Mouse (Mus musculus) midbrain, embryonic 14.5 days (tissue): Measurements from ENCODE around the gene Dusp15. TPM values are rescaled to one million over a fixed set of nuclear protein-coding genes. Genes with fewer than 3 reads are reported as not detected.

Source experiments
- ATAC-seq: fragments of 200-750 bp; cut with Nextera tagmentation; 2 replicates; pipeline ENCODE4 v1.8.0; 2017; ENCODE audit warnings: moderate number of reproducible peaks, moderate library complexity; ENCODE audit not compliant: low FRiP score, low TSS enrichment
- DNase-seq: peaks from one replicate; pipeline ENCODE4 v3.0.0-alpha.2; 2015
- H3K27ac ChIP-seq: fragments of 300-500 bp; sonication (generic); replicated peaks from 2 replicates; pipeline ENCODE4 v1.5.1; 2014; ENCODE audit warnings: mild to moderate bottlenecking, low read depth, low read length, moderate library complexity
- H3K27me3 ChIP-seq: fragments of 300-500 bp; sonication (generic); 2 replicates; pipeline ENCODE4 v1.6.1; 2014; ENCODE audit warnings: low read length, control low read depth, mixed read lengths; ENCODE audit not compliant: control insufficient read depth, insufficient read depth
- H3K36me3 ChIP-seq: fragments of 300-500 bp; sonication (generic); 2 replicates; pipeline ENCODE4 v1.6.1; 2014; ENCODE audit warnings: low read length, control low read depth; ENCODE audit not compliant: control insufficient read depth, insufficient read depth
- H3K4me1 ChIP-seq: fragments of 300-500 bp; sonication (generic); 2 replicates; pipeline ENCODE4 v1.6.1; 2014; ENCODE audit warnings: mild to moderate bottlenecking, antibody characterized with exemption, low read length, control low read depth; ENCODE audit not compliant: control insufficient read depth, insufficient read depth
- H3K4me2 ChIP-seq: fragments of 300-500 bp; sonication (generic); 2 replicates; pipeline ENCODE4 v1.6.1; 2014; ENCODE audit warnings: mild to moderate bottlenecking, low read length, moderate library complexity
- H3K4me3 ChIP-seq: fragments of 300-500 bp; sonication (generic); replicated peaks from 2 replicates; pipeline ENCODE4 v1.5.1; 2014; ENCODE audit warnings: low read depth, low read length
- H3K9ac ChIP-seq: fragments of 300-500 bp; sonication (generic); replicated peaks from 2 replicates; pipeline ENCODE4 v1.6.1; 2014; ENCODE audit warnings: mild to moderate bottlenecking, low read length, moderate library complexity
- H3K9me3 ChIP-seq: fragments of 300-500 bp; sonication (generic); 2 replicates; pipeline ENCODE4 v1.6.1; 2016; ENCODE audit warnings: low read length, control low read depth, mixed read lengths; ENCODE audit not compliant: control insufficient read depth
- WGBS: fragments of 180-500 bp; shearing (Covaris S2); extraction: QIAGEN DNeasy Blood & Tissue Kit; methylation state at CpG from one replicate; pipeline ENCODE4 v1.1.7; 2014; 5-methylcytosine and 5-hydroxymethylcytosine counted together
- polyA plus RNA-seq: library from polyadenylated mRNA; unstranded; fragments of >200 nt; fragmentation: Nextera tagmentation; extraction: Ambion mirVana; gene quantifications from 2 replicates; pipeline ENCODE4 v1.2.1, GENCODE M21; 2014

The Dusp15 gene
- polyA plus RNA-seq: 7.3 and 16.7 TPM in 2 replicates

DNA sequence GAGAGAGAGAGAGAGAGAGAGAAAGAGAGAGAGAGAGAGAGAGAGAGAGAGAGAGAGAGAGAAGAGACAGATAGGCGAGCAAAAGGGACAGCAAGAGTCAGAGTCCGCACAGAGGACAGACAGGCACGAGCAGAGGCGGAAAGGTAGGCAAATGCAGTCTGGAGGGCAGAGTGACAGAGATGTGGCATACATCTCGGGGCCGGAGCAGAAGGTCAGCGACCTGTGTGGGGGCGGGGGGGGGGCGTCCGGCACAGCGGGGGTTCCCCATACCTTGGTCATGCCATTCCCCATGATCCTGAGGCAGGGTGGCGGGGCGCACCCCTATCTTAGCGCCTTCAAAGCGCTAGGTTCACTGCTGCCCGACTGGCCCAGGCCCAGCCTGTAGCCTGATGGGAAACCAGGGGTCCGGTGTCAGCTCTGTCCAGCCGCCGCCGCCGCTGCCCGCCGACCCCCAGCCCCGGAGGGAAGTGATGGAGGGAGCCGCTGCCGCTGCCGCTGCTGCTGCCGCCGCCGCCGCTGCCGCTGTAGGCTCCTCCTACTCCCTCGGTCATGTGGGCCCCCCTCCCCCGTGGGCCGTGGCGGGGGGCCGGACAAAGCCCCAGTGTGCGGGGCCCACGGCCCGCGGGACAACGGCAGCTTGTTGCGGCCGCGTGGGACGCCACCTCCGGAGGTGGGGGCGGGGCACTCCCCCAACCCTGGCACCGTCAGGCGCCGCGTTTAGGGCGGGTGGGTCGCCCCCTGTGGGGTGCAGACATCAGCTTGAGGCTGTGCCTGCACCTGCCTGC, at the start of gene Dusp15:
TSS of gene Dusp15 (minus strand) at position 634 of the 785 bp plus-strand sequence.
- Histone ChIP-seq H3K4me1 (peaks cover 17% of the 10 kb centered on the region; the same call in 1 of the 2 replicates), H3K4me3 (peak within 1 kb of the TSS; percentile 78), H3K27ac (peak within 1 kb of the TSS; percentile 80), H3K9me3 (no peaks in the 10 kb centered on the region), H3K4me2 (peak within 1 kb of the TSS; percentile 85), H3K36me3 (no peaks in the 10 kb centered on the region), H3K27me3 (0 out of 2 replicates have a peak, but pooled peaks cover 5% of the 10 kb centered on the region), H3K9ac (peak within 1 kb of the TSS; percentile 88)
- DNase-seq (peak; percentile 87), ATAC-seq (peak; percentile 86)
- under 1% methylated on average over 47 of the region's 54 CpGs for WGBS

DNA sequence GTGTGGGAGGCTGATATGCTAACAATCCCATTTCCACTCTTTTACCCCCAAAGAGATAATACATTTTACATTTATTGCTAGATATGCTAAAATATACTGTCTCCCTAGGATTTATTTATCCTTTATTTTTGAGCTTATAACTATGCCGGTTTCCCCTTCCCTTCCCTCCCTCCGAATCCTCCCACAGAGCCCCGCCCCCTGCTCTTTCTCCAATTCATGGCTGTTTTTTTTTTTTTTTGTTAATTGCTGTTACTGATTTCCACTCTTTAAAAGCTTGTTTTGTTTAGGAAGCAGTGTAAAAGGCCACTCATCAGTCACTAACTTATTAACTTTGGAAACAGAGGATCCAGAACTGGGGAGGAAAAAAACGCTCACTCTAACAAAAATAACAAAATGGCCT, 45.5 kb upstream of the Dusp15 start:
- H3K4me1 ChIP-seq: no peaks in the 10 kb centered on the region
- ATAC-seq: no peak
- no peak overlapping the region for H3K27ac ChIP-seq
- no peaks in the 10 kb centered on the region for H3K27me3 ChIP-seq
- no peak overlapping the region for H3K4me2 ChIP-seq
- H3K4me3 ChIP-seq: no peak overlapping the region
- no peaks in the 10 kb centered on the region for H3K36me3 ChIP-seq
- no peak overlapping the region for H3K9ac ChIP-seq
- no peak for DNase-seq
- no peaks in the 10 kb centered on the region for H3K9me3 ChIP-seq
- 82% methylated on average over 4 of the region's 4 CpGs for WGBS

DNA sequence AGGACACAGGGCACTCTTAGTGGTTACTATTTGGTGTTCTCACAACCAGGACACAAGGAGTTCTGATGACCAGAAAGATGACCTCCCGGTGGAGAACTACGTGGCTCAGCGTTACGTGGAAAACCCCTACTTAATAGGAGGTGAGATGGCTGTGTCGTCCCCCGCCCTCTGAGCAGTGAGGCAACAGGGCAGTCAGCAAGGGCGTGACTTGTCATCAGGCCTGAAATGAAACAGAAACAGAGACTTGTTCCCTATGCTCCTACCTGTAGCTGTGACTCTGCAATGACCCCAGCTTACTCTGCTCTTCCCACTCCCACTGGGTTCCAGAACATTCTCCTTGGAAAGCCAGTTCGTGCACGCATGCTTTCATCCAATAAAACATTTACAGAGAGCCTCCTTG, 40.0 kb upstream of the Dusp15 start:
- no peaks in the 10 kb centered on the region for H3K27me3 ChIP-seq
- no peaks in the 10 kb centered on the region for H3K4me1 ChIP-seq
- DNase-seq: no peak
- ATAC-seq: no peak
- H3K9ac ChIP-seq: no peak overlapping the region
- H3K4me2 ChIP-seq: no peak overlapping the region
- no peak overlapping the region for H3K27ac ChIP-seq
- H3K36me3 ChIP-seq: no peaks in the 10 kb centered on the region
- no peak overlapping the region for H3K4me3 ChIP-seq
- H3K9me3 ChIP-seq: no peaks in the 10 kb centered on the region
- WGBS: 88% methylated on average over 9 of the region's 9 CpGs

DNA sequence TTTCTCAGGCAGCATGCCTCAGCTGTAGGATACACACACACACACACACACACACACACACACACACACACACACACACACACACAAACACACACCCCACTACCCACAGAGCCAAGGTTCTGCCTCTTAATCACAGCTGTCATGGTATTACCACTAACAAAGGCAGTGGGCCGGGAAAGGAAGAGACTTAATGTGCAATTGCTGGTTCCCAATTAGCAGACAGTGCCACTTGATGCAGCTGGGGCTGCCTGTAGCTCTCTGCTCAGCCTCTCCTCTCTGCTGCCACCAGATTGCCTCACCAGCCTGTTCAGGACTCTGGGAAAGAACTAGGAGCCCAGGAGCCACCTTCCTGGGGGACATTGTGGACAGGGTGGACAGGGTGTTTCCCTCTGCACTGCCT, 34.1 kb upstream of the Dusp15 start:
- 11% methylated on average over 1 of the region's 1 CpGs for WGBS
- peak; percentile 27 for DNase-seq
- Histone ChIP-seq H3K9me3 (no peaks in the 10 kb centered on the region), H3K27ac (no peak overlapping the region), H3K9ac (no peak overlapping the region), H3K4me2 (no peak overlapping the region), H3K36me3 (no peaks in the 10 kb centered on the region), H3K27me3 (no peaks in the 10 kb centered on the region), H3K4me1 (no peaks in the 10 kb centered on the region), H3K4me3 (no peak overlapping the region)
- ATAC-seq: no peak

DNA sequence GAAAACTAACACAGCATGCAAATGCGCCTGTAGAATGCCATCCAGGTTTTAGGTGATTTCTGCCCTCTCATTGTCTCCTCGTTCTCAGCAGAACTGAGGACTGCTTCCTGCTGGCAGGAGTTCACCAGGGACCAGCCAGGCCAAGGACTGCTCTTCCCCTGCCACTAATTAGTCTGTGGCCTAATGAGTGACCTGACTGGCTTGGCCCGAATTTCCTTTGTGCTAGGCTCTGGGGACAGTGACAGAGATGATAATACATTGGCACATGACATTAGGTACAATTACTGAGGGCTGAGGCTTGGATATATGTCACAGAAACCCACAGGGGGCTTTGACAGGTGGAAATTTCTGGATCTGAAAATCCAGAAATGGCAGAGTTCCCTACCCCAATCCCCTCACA, 25.5 kb upstream of the Dusp15 start:
- no peak overlapping the region for H3K27ac ChIP-seq
- H3K4me2 ChIP-seq: no peak overlapping the region
- no peak for DNase-seq
- WGBS: 64% methylated on average over 3 of the region's 3 CpGs
- no peaks in the 10 kb centered on the region for H3K36me3 ChIP-seq
- H3K9me3 ChIP-seq: no peaks in the 10 kb centered on the region
- no peak for ATAC-seq
- H3K4me3 ChIP-seq: no peak overlapping the region
- H3K9ac ChIP-seq: no peak overlapping the region
- no peaks in the 10 kb centered on the region for H3K27me3 ChIP-seq
- H3K4me1 ChIP-seq: no peaks in the 10 kb centered on the region

DNA sequence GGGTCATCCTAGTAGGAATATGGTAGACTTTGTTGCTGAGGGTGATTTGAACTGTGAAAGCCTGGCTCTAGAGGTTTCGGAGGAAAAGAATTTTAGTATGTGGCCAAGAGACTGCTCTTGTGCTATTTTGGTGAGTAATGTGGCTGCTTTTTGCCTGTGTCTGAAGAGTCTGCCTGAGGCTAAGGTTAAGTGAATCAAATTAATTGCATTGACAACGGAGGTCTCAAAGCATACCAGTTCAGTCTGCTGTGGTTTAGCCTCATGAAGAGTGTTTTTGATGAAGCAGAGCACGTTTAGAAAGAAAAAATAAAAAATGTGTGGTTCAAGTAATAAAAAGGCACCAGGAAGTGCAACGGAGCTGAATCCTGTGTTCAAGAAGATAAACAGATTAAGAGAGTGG, 14.1 kb upstream of the Dusp15 start:
- no peak for ATAC-seq
- Histone ChIP-seq H3K4me2 (no peak overlapping the region), H3K27ac (no peak overlapping the region), H3K4me1 (peaks cover 6% of the 10 kb centered on the region; the same call in 1 of the 2 replicates), H3K9ac (no peak overlapping the region), H3K36me3 (no peaks in the 10 kb centered on the region), H3K9me3 (no peaks in the 10 kb centered on the region), H3K4me3 (no peak overlapping the region), H3K27me3 (no peaks in the 10 kb centered on the region)
- 75% methylated on average over 4 of the region's 4 CpGs for WGBS
- no peak for DNase-seq

DNA sequence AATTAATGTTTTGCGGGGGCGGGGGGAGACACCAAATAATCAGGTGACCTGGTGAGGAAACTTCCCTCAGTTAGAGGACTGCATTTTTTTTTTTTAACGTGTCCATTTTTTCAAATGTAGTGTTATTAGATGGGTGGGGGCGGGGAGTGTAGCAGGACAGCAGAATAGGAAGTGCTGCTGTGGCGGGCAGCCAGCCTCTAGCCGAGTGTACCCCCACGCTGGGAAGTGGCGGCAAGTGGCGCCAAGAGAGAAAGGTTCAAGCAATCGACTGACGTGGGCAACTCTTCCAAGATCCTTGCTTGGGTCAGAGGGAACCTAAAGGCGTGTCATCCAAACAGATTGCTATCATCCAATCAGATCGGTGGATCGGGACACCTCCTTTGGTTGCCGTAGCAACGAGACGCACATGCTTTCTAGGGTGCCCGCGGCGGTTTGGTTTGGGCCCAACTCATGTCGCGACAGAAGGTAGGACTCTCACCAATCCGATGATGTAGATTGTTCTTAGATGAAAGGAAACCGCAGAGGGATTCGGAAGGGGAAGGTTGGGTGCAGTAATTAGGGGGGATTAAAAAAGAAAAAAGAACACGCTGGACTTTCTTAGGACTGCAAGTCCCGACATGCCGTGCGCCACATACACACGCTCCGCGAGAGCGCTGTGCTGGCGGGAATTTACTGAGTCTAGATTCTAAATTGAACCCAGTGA, 10.7 kb upstream of the Dusp15 start, which contains the start of gene Ttll9:
TSS of gene Ttll9 (plus strand) at position 395 of the 703 bp plus-strand sequence.
- Histone ChIP-seq H3K27me3 (0 out of 2 replicates have a peak, but pooled peaks cover 3% of the 10 kb centered on the region), H3K9me3 (no peaks in the 10 kb centered on the region), H3K9ac (0 out of 2 replicates have a peak within 1 kb of the TSS, but pooled peaks have one; percentile 20), H3K4me1 (peaks cover 6% of the 10 kb centered on the region; the same call in 1 of the 2 replicates), H3K4me3 (peak within 1 kb of the TSS; percentile 36), H3K27ac (no peak within 1 kb of the TSS), H3K4me2 (peak within 1 kb of the TSS; percentile 64), H3K36me3 (no peaks in the 10 kb centered on the region)
- ATAC-seq (peak; percentile 90), DNase-seq (peak; percentile 92)
- 2% methylated on average over 34 of the region's 34 CpGs for WGBS

DNA sequence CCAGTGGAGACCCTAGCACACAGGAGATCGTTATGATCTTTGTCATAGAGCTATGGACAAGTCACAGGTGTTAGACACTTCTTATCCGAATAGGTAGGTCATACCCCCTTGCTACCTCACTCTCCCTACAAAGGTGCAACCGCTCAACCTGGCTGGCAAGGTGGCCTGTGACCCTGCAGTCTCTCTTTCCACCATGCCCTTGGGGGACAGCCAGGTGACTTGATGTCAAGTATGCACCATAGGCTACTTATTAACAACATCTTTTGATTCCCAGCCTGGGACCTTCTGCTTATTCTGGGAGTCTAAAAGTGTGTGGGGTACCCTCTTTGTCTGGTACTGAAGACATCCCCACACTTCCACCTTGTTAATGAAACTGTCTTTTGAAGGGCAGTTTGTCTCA, 6.6 kb upstream of the Dusp15 start:
- DNase-seq: no peak
- no peak for ATAC-seq
- WGBS: 74% methylated on average over 3 of the region's 3 CpGs

More for the DNA sequence above, 6.6 kb upstream of the Dusp15 start:
- H3K4me1 ChIP-seq: peaks cover 11% of the 10 kb centered on the region; the same call in 1 of the 2 replicates
- H3K27me3 ChIP-seq: 0 out of 2 replicates have a peak, but pooled peaks cover 3% of the 10 kb centered on the region
- no peaks in the 10 kb centered on the region for H3K36me3 ChIP-seq
- H3K4me3 ChIP-seq: no peak overlapping the region
- no peak overlapping the region for H3K9ac ChIP-seq
- no peak overlapping the region for H3K4me2 ChIP-seq
- H3K27ac ChIP-seq: no peak overlapping the region
- H3K9me3 ChIP-seq: no peaks in the 10 kb centered on the region
